Mouse (Mus musculus): ENCODE results near the gene Opcml.

The Opcml gene

GRCm38 (mm10) chr9:28226570-28226951 lies 436.0 kb downstream of the Opcml start:
- intact Hi-C loops (cut with DNase I): no loop called here

- intact Hi-C loops (cut with DNase I): no loop called here
Observed at GRCm38 (mm10) chr9:28238450-28238849, 447.9 kb downstream of the Opcml start.

GRCm38 (mm10) chr9:28247742-28248503 lies 457.3 kb downstream of the Opcml start:
- intact Hi-C loops (cut with DNase I): loop anchor here (2.0 kb wide), 1 partner anchor 837 kb away; no protein-coding TSS in a partner anchor

- intact Hi-C loops (cut with DNase I): no loop called here
Observed at GRCm38 (mm10) chr9:28251341-28251740, 460.8 kb downstream of the Opcml start.

- intact Hi-C loops (cut with DNase I): loop anchor here (5.0 kb wide), 1 partner anchor 1392 kb away; no protein-coding TSS in a partner anchor
Observed at GRCm38 (mm10) chr9:28255128-28255904, 464.7 kb downstream of the Opcml start.

- intact Hi-C loops (cut with DNase I): loop anchor here (5.0 kb wide), 1 partner anchor 1391 kb away; no protein-coding TSS in a partner anchor
Observed at GRCm38 (mm10) chr9:28255905-28256268, 465.3 kb downstream of the Opcml start.

- intact Hi-C loops (cut with DNase I): loop anchor here (5.0 to 10.0 kb wide), 3 partner anchors 484 to 1194 kb away; no protein-coding TSS in a partner anchor
Observed at GRCm38 (mm10) chr9:28261078-28261753, 470.6 kb downstream of the Opcml start.

GRCm38 (mm10) chr9:28262021-28262420 lies 471.4 kb downstream of the Opcml start:
- intact Hi-C loops (cut with DNase I): loop anchor here (5.0 to 10.0 kb wide), 3 partner anchors 483 to 1193 kb away; no protein-coding TSS in a partner anchor

GRCm38 (mm10) chr9:28262896-28263295 lies 472.3 kb downstream of the Opcml start:
- intact Hi-C loops (cut with DNase I): loop anchor here (5.0 to 10.0 kb wide), 3 partner anchors 482 to 1192 kb away; no protein-coding TSS in a partner anchor

- intact Hi-C loops (cut with DNase I): loop anchor here (5.0 to 10.0 kb wide), 4 partner anchors 138 to 1190 kb away; no protein-coding TSS in a partner anchor
Observed at GRCm38 (mm10) chr9:28264761-28265160, 474.2 kb downstream of the Opcml start.

- intact Hi-C loops (cut with DNase I): no loop called here
Observed at GRCm38 (mm10) chr9:28273816-28274215, 483.2 kb downstream of the Opcml start.

- intact Hi-C loops (cut with DNase I): no loop called here
Observed at GRCm38 (mm10) chr9:28278555-28278954, 488.0 kb downstream of the Opcml start.

- intact Hi-C loops (cut with DNase I): no loop called here
Observed at GRCm38 (mm10) chr9:28281025-28281424, 490.4 kb downstream of the Opcml start.

- intact Hi-C loops (cut with DNase I): no loop called here
Observed at GRCm38 (mm10) chr9:28281571-28281970, 491.0 kb downstream of the Opcml start.

- intact Hi-C loops (cut with DNase I): no loop called here
Observed at GRCm38 (mm10) chr9:28285016-28285415, 494.4 kb downstream of the Opcml start.

- intact Hi-C loops (cut with DNase I): no loop called here
Observed at GRCm38 (mm10) chr9:28286384-28286783, 495.8 kb downstream of the Opcml start.

GRCm38 (mm10) chr9:28287485-28287884 lies 496.9 kb downstream of the Opcml start:
- intact Hi-C loops (cut with DNase I): no loop called here

- intact Hi-C loops (cut with DNase I): loop anchor here (2.0 kb wide), 1 partner anchor 33 kb away; no protein-coding TSS in a partner anchor
Observed at GRCm38 (mm10) chr9:28289696-28290330, 499.2 kb downstream of the Opcml start.

GRCm38 (mm10) chr9:28303659-28304058 lies 513.1 kb downstream of the Opcml start:
- intact Hi-C loops (cut with DNase I): no loop called here

GRCm38 (mm10) chr9:28306364-28307121 lies 516.0 kb downstream of the Opcml start:
- intact Hi-C loops (cut with DNase I): no loop called here
